Mouse (Mus musculus): Measurements from ENCODE around the gene Lpcat3. TPM values are rescaled to one million over a fixed set of nuclear protein-coding genes. Genes with fewer than 3 reads are reported as not detected.
A peak's percentile ranks its signal among the peaks of the same experiment; 100 is the strongest.

Lpcat3 gene
- polyA plus RNA-seq, 1 experiment = 144 TPM

GRCm38 (mm10) chr6:124672100-124672499 lies 9.3 kb downstream of the Lpcat3 start:
- TF ChIP-seq GATA1 (IDR thresholded peaks at IDR 0.05; ENCODE audit: low read length) = no peak

GRCm38 (mm10) chr6:124673619-124674018 lies 10.8 kb downstream of the Lpcat3 start:
- TF ChIP-seq GATA1 (IDR thresholded peaks at IDR 0.05; ENCODE audit: low read length) = no peak

- TF ChIP-seq GATA1 (IDR thresholded peaks at IDR 0.05; ENCODE audit: low read length) = no peak
Observed at GRCm38 (mm10) chr6:124674591-124674990, 11.8 kb downstream of the Lpcat3 start.

- TF ChIP-seq GATA1 (IDR thresholded peaks at IDR 0.05; ENCODE audit: low read length) = no peak
Observed at GRCm38 (mm10) chr6:124676171-124676570, 13.3 kb downstream of the Lpcat3 start.

- TF ChIP-seq GATA1 (IDR thresholded peaks at IDR 0.05; ENCODE audit: low read length) = no peak
Observed at GRCm38 (mm10) chr6:124678769-124679168, 15.9 kb downstream of the Lpcat3 start.

- no peak for TF ChIP-seq GATA1 (IDR thresholded peaks at IDR 0.05; ENCODE audit: low read length)
Observed at GRCm38 (mm10) chr6:124679486-124679885, 16.7 kb downstream of the Lpcat3 start.

GRCm38 (mm10) chr6:124683591-124684417 lies 21.0 kb downstream of the Lpcat3 start:
- peak; percentile 77 for TF ChIP-seq GATA1 (IDR thresholded peaks at IDR 0.05; ENCODE audit: low read length)

- peak; percentile 83 for TF ChIP-seq GATA1 (IDR thresholded peaks at IDR 0.05; ENCODE audit: low read length)
Observed at GRCm38 (mm10) chr6:124685606-124686386, 23.0 kb downstream of the Lpcat3 start.

DNA sequence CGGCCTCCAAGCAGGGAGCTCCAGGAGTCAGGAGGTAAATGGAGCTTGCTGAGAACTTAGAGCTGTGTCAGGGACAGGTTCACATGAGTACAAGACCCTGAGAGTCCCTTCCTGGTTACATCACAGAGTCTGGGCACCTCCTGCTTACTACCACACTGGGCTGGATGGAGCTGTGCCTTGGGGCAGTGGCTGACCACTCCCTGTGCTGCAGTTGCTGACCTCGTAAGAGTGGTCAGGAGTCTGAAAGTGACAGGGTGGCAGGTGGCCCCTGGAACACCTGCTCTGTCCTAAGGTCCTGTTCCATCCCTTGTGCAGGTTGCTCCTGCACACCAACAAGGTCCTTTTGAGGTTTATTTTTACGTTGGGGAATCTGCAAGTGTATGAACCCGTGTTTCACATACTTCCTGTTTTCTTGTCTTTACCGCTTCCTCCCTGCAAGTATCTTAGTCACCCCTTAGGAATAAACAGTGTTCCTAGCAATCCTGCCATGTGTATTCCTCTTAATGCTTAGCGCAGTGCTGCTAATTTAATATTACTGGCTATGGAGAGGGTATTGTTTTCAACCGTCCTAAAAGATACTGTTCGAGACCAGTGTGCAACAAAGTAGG lies 25.4 kb downstream of the Lpcat3 start:
- TF ChIP-seq GATA1 (IDR thresholded peaks at IDR 0.05; ENCODE audit: low read length) = no peak

DNA sequence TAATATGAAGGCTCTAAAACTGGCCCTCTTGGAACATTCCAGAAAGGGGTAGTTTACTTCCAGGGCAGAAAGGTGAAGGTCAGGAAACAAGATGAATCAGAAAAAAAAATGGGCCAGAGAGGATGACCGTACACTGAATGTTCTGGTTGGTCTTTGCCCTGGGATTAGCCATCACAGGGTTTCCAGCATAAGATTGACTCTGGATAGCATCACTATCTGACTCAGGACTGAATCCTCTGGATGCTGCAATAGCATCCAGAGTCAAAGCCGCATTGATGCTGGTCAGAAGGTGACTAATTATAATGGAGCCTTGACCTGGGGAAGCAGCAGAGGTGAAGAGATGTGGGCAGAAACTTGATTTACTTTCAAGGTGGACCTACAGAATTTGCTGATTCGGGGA lies 26.2 kb downstream of the Lpcat3 start:
- no peak for TF ChIP-seq GATA1 (IDR thresholded peaks at IDR 0.05; ENCODE audit: low read length)

- no peak for TF ChIP-seq GATA1 (IDR thresholded peaks at IDR 0.05; ENCODE audit: low read length)
Observed at GRCm38 (mm10) chr6:124690517-124690916, 27.7 kb downstream of the Lpcat3 start.

DNA sequence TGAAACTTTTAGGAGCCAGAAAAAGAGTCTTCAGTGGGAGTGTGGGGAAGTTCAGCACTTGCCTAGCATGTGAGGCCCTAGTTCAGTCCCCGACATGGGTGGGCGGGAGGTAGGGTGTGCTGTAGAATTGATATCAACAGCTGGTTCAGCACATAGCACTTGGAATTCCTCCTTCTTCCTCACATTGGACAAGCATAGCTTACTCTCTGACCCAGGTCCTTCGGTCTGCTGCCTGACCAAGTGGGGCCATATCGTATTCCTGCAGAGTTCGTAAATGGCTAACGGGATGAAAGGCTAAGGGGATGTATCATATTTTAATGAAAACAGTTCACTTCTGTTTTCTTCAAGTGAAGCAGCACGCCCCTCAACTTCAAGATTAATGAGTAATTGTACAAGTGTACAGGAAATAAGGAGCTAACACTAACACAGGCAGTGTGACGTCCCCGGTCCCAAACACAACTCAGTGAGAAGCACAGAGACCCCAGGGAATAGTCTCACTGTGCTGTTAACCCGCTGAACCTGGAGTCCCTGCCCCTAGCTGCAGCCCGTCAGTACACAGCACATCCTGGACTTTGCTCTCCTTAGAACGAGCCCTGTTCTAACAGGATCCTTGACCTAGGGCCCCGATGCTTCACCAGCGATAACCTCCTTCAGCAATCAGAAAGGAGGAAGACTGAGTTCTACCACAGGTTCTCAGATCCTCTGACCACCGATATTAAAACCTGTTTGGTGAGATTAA lies 30.6 kb downstream of the Lpcat3 start:
- no peak for TF ChIP-seq GATA1 (IDR thresholded peaks at IDR 0.05; ENCODE audit: low read length)

DNA sequence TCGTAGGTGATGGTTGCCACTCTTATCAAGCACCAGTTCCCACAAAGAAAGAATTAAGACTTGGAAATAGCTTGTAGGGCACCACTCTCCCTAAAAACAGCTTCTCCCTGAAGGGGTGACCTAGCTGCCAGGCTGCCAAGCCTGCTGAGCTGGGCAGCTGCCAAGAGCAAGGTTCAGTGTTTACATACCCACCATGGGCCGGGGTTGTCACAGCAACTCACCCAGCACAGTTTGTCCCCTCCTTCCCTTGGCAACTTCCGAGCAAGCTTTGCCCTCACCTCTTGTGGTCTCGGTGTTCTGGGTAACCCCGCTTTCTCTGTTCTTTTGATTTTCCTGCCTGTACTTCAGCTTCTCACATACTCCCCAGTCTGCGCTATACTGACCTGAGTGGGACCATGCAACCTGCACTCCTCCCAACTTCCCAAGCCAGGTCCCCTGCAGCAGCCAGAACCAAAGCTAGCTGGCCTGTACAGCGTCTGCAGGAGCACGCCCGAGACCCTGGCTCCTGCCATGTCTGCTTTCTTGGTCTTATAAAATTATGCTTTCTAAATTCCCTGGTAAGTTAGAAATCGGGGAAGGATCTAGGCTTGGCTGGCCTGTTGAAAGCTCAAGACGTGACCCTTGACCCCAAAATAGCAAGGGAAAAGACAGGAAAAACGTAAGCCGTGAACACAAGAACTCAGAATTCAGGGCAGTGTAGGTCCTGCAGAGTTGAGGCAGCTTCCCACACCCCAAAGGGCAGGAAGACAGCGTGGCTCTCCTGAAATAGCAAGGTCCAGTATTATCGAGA lies 31.5 kb downstream of the Lpcat3 start:
- TF ChIP-seq GATA1 (IDR thresholded peaks at IDR 0.05; ENCODE audit: low read length) = no peak

- TF ChIP-seq GATA1 (IDR thresholded peaks at IDR 0.05; ENCODE audit: low read length) = no peak
Observed at GRCm38 (mm10) chr6:124696441-124697150, 33.8 kb downstream of the Lpcat3 start.

Measured in G1E-ER4 (cell line).